Mouse (Mus musculus) spleen, postnatal 4 days (tissue): ENCODE data around the gene Olfr1014.

Experiments used
- DNase-seq, 2 experiments: peaks; one replicate each; pipeline ENCODE4 v3.0.0; 2022; ENCODE audit warnings: low spot score in 2 of 2

The Olfr1014 gene

GRCm38 (mm10) chr2:85772413-85772812 lies at the start of gene Olfr1014:
Gene Olfr1014, plus strand, starts transcription at chr2:85772713.
- DNase-seq: no peak

- no peak for DNase-seq
Measured at GRCm38 (mm10) chr2:85725793-85726192, 46.7 kb upstream of the Olfr1014 start.

- no peak for DNase-seq
Measured at GRCm38 (mm10) chr2:85753822-85754221, 18.7 kb upstream of the Olfr1014 start.

GRCm38 (mm10) chr2:85762666-85763065 lies 9.8 kb upstream of the Olfr1014 start, which contains the start of gene Olfr1012:
Gene Olfr1012, minus strand, starts transcription at chr2:85762766.
- no peak for DNase-seq

GRCm38 (mm10) chr2:85766798-85767197 lies 5.7 kb upstream of the Olfr1014 start, which contains the start of gene Olfr1013:
Gene Olfr1013, plus strand, starts transcription at chr2:85767098.
- DNase-seq: no peak

- DNase-seq: no peak
Measured at GRCm38 (mm10) chr2:85781717-85782116, 9.2 kb downstream of the Olfr1014 start, which contains the start of gene Olfr1015. Gene Olfr1015, plus strand, starts transcription at chr2:85782017.

- no peak for DNase-seq
Measured at GRCm38 (mm10) chr2:85792331-85792730, 19.8 kb downstream of the Olfr1014 start.

- no peak for DNase-seq
Measured at GRCm38 (mm10) chr2:85802444-85802843, 29.9 kb downstream of the Olfr1014 start, which contains the start of gene Olfr1016. Gene Olfr1016, minus strand, starts transcription at chr2:85802544.

- no peak for DNase-seq
Measured at GRCm38 (mm10) chr2:85804501-85804900, 32.0 kb downstream of the Olfr1014 start.

- DNase-seq: no peak
Measured at GRCm38 (mm10) chr2:85818179-85818578, 45.7 kb downstream of the Olfr1014 start, which contains the start of gene Olfr1018. Gene Olfr1018, plus strand, starts transcription at chr2:85818479.
